Mouse (Mus musculus) adrenal gland, adult 2 months (tissue): Measurements from ENCODE around the gene Ttc7b. TPM values are rescaled to one million over a fixed set of nuclear protein-coding genes. Genes with fewer than 3 reads are reported as not detected.

Experiments
- DNase-seq: peaks from one replicate; pipeline ENCODE4 v3.0.0; 2021
- polyA plus RNA-seq: library from polyadenylated mRNA; depleted of rRNA; stranded (reverse); fragments of >200 nt; gene quantifications from 2 replicates; pipeline ENCODE4 v1.2.3, GENCODE M21; 2012
- total RNA-seq, 2 experiments: library from RNA; stranded (reverse); gene quantifications; 2 replicates each; pipeline ENCODE4 v1.2.3; 2021

Ttc7b gene
- total and polyA plus RNA-seq, 3 experiments, result 70.9 to 121 (median 76.7) TPM

DNA sequence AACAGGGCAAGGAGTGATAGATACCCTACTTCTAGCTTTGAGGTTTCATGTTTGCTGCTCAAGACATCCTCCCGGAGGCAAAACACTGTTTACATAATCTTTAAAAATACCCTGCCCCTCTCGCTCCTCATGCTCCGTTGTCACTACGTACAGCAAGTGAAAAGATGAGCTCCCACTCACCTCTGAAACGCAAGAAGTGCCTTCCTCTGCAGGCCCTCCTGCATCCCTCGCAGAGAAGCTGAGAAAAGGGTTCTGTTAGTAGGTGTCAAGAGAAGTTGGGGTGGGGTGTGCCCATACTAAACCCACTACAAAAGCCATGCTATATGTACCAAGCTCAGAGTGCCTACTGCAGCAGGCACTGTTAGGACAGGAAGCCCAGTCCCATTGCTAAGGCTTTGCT lies 138.7 kb downstream of the Ttc7b start:
- no peak for DNase-seq

- no peak for DNase-seq
Observed at GRCm38 (mm10) chr12:100380697-100381291, 139.8 kb downstream of the Ttc7b start.

GRCm38 (mm10) chr12:100379833-100380232 lies 140.8 kb downstream of the Ttc7b start:
- no peak for DNase-seq

DNA sequence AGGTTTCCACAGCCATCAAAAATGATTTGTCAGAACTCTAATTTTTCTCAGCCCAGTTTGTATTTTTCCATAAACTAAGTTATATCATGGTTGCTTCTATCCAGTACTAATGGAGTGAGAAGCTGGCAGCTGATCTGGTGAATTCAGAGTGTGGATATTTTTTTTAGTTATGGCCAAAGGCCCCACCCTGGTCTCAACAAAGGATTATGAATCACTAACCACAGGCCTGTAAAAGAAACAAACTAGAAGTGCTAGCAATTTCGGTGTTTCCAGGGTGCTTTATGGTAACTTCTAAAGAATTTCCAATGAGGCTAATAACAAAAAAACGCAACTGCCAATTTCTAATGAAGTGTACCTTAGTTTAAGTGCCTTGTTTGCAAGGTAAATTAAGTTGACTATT lies 142.4 kb downstream of the Ttc7b start:
- no peak for DNase-seq

- DNase-seq, result no peak
Observed at GRCm38 (mm10) chr12:100377791-100378190, 142.8 kb downstream of the Ttc7b start.

- DNase-seq, result no peak
Observed at GRCm38 (mm10) chr12:100375801-100376200, 144.8 kb downstream of the Ttc7b start.

GRCm38 (mm10) chr12:100372785-100373184 lies 147.8 kb downstream of the Ttc7b start:
- peak; percentile 73 for DNase-seq

DNA sequence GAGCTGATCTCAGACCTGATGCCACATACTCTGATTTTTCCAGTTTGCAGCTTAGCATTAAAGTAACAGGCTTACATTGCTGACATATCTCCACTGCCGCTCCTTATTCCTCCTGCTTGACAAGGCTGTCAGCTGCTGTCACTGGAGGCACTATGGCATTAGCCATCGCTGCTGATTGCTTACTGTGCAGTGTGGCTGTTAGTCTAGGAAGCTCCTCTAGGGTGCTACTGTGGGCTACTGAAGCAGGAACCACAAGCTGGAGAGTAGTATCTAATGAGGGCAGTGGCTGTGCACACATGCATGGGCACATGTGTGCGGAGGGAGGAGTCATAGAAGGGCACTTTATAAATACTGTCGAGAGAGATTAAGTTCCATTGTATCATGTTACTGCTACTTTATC lies 148.6 kb downstream of the Ttc7b start:
- no peak for DNase-seq

DNA sequence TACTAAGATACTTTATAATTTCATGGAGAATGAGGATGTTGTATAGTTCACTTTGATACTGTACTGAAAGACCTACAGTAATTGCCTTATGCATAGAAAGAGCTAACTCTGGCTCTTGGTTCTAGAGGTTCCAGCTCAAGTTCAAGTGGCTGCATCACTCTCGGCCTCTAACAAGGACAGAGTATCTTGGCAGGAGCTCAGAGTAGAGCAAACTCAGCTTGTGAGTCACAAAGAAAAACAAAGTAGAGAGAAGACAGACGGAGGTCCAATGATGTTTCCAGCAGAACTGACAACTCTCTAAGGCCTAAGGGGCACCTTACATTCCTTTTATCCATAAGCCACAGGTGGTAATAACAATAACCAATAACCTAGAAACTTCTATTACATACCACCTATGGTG lies 150.8 kb downstream of the Ttc7b start:
- peak; percentile 59 for DNase-seq

- DNase-seq, result no peak
Observed at GRCm38 (mm10) chr12:100369220-100369619, 151.4 kb downstream of the Ttc7b start.

- DNase-seq, result no peak
Observed at GRCm38 (mm10) chr12:100361330-100361729, 159.3 kb downstream of the Ttc7b start.

DNA sequence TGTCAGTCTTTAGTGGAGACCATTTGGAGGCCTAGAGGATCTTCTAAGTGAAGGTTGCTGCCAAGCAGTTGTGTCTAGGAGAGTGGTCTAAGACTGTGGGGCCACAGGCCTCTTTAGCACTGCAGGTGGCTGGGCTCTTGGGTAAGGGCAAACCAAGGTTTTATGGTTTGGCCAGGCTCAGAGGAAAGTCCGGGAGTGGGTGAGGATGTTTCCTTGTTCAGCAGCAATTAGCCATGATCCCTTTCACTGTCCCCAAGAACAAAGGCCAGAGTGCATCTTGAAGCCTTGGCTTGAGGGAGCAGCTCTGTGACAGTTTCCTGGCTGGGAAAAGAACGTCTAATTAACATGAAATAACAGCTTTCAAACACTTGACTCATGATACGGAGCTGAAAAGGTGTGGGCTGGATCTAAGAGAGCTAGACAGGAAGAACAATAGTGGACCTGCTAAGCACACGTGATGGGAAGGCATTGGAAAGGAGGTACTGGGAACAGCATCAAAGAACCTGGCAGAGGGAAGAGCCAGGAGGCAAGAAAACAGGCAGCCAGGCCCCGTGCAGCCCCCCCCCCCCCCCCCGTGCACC lies 162.5 kb downstream of the Ttc7b start:
- DNase-seq, result no peak

GRCm38 (mm10) chr12:100356407-100356806 lies 164.2 kb downstream of the Ttc7b start:
- no peak for DNase-seq

DNA sequence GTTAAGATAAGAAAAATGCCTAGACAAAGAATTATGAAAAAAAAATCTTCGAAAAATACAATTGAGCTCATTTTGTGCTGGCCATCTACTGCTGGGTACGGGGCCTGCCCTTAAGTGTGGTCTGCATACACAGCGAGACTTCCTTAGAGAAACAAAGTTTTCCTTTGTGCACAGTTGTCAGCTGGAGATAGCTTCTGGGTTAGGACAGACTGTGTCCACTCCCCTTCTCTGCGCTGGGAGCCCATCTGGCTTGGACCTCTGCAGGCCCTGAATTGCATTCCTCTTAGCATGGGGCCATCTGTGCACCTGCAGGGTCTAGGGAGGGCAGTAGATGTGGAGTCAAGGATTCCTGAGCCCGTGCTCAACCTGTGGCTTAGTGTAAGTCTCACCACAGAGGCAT lies 165.1 kb downstream of the Ttc7b start:
- no peak for DNase-seq

DNA sequence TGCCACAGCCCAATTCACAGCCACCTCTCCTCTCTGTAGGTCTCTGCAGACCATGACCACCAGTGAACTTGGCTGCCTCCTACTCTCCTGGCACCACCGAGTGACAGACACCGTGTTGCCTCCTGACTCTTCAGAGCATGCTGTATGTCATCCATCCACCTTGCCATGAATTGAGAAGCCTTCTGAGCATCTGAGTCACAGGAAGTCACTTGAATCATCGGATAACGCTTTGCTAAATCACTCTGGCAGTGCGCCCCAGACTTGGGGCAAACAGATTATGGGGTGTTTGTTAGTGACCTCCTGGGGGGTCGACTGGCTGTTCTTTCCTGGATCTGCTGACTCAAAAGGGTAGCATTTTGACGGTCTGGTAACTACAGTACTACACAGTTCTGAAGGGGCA lies 166.7 kb downstream of the Ttc7b start:
- peak; percentile 70 for DNase-seq

GRCm38 (mm10) chr12:100353075-100353782 lies 167.4 kb downstream of the Ttc7b start:
- DNase-seq, result no peak

GRCm38 (mm10) chr12:100352094-100352493 lies 168.5 kb downstream of the Ttc7b start:
- no peak for DNase-seq

GRCm38 (mm10) chr12:100343554-100343953 lies 177.1 kb downstream of the Ttc7b start:
- DNase-seq, result no peak

GRCm38 (mm10) chr12:100341614-100342013 lies 179.0 kb downstream of the Ttc7b start:
- no peak for DNase-seq

GRCm38 (mm10) chr12:100340901-100341460 lies 179.6 kb downstream of the Ttc7b start:
- DNase-seq, result no peak

DNA sequence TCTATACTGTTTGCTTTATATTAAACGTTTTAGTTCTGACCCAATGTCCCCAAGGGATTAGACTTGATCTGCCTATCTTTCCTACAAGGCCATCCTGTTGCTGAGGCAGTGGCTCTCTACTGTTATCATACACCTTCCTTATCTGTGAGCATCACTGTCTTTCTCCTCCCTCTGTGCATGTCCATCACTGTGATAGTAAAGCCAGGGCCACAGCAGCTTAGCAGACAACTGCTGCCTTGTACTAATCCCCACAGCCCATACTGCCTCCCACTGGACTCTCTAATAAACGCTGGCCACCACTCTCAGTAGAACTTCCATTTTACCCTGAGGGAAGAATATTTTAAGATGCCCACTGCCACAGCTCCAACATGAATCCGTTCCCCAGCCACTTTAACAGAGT lies 182.6 kb downstream of the Ttc7b start:
- no peak for DNase-seq

- DNase-seq, result no peak
Observed at GRCm38 (mm10) chr12:100337351-100338018, 183.1 kb downstream of the Ttc7b start.

- no peak for DNase-seq
Observed at GRCm38 (mm10) chr12:100336241-100336640, 184.4 kb downstream of the Ttc7b start.
